Mouse (Mus musculus) left cerebral cortex, adult 2 months (tissue): ENCODE data around the gene Duxbl2. TPM values are rescaled to one million over a fixed set of nuclear protein-coding genes. Genes with fewer than 3 reads are reported as not detected.
"Not testable (repeated sequence)": the region's sequence is repeated elsewhere in the genome, so short reads cannot be mapped to it uniquely, and the experiment has no call there.

Experiments used
- DNase-seq, 2 experiments: peaks; one replicate each; pipeline ENCODE4 v3.0.0; 2021 to 2022; ENCODE audit warnings: low spot score in 2 of 2, mixed read lengths in 1 of 2; ENCODE audit errors: extremely low spot score in 1 of 2
- H3K27ac ChIP-seq: fragments of 200-600 bp; 2 replicates; pipeline ENCODE4 v1.8.1; 2022
- H3K4me3 ChIP-seq: fragments of 200-600 bp; 2 replicates; pipeline ENCODE4 v1.8.1; 2022
- intact Hi-C: fragments of 180-260 bp; cut with DNase I; formaldehyde crosslinking; loops from one replicate; pipeline ENCODE4 v1.15.1; 2025
- long read RNA-seq, 2 experiments: library from polyadenylated mRNA; stranded (forward); transcript quantifications; one replicate each; pipeline ENCODE4 v2.0.0; 2021; ENCODE audit warnings: borderline mapping rate in 2 of 2
- total RNA-seq, 2 experiments: library from RNA; stranded (reverse); gene quantifications; 2 replicates each; pipeline ENCODE4 v1.2.3; 2021

The Duxbl2 gene
- total RNA-seq, result under 1 TPM; 0.59 to 0.72 TPM
- long read RNA-seq, experiment 1, result 0 reads
- long read RNA-seq, experiment 2, partial matches to known transcripts, result 0 of 1 reads
- long read RNA-seq, experiment 2, other reads (novel, unspliced or antisense), result 1 of 1 reads

DNA sequence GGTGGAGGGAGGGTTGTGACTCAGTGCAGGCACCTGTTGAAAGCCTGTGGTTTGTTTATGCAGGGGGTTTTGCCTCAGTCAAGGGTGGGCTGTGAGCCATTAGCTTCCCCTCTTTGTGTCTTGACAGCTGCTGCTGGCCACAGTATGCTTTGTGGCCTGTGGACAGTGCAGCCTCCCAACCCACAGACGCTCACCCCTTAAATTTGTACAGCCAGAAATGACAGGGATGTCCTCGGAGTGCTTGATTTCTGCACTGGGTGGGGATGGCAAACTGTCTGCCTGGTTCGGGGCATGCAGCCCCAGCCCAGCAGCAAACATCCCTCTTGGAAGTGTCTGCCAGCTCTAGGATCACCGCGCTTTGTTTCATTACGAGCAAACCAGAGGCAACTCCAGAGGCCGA, at the start of gene Duxbl2:
TSS of gene Duxbl2 (plus strand) at position 200 of the 400 bp plus-strand sequence.
- intact Hi-C loops, H3K27ac ChIP-seq, H3K4me3 ChIP-seq, DNase-seq: not testable (repeated sequence)

DNA sequence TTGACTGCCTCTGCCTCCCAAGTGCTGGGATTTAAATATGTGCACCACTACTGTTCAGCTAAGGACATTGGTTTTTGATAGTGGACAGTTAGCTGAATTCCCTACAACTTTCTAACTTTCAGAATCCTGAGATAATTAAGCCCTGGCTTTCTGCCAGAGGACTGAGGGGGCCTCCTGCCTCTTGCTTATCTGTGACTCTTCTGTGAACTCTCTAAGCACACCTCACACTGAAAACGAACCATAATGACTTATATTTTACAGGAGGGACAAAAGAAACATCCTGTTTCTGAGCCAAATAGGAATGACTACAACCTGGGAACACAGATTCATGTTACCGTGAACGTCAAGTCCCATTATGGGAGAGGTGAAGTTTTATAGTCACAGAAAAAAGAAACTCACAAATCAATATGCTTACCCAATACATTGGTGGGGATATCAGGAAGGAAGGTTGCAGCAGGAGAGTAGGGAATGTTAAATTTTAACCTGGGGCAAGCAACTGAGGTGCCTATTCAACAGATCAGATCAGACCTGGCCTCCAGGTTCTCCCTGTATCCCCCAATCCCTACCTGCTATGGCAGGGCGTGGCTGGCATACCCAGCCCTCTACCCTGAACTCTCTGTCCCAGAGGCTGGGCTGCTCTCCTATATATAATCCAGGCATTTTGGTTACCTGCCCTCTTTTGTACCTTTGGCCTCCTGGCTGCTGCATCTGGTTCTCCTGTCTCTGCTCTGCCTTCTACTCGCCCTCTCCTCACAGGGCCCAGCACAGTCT, 41.3 kb upstream of the Duxbl2 start:
- intact Hi-C loops, H3K27ac ChIP-seq, DNase-seq, H3K4me3 ChIP-seq: not testable (repeated sequence)

DNA sequence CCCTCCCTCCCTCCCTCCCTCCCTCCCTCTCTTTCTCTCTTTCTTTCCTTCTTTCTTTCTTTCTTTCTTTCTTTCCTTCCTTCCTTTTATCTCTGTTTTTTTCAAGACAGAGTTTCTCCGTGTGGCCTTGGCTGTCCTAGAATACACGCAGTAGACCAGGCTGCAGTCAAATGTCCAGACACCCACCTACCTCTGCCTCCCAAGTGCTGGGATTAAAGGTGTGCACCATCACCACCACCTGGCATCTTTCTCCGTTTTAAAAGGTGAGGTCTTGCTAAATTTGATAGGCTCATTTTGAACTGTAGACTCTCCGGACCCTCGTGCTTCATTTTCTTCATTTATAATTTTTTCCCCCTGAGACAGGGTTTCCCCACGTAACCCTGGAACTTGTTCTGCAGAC, 36.9 kb upstream of the Duxbl2 start, which contains the start of gene Cphx2:
TSS of gene Cphx2 (plus strand) at position 301 of the 400 bp plus-strand sequence.
- H3K27ac ChIP-seq, intact Hi-C loops, H3K4me3 ChIP-seq, DNase-seq: not testable (repeated sequence)

DNA sequence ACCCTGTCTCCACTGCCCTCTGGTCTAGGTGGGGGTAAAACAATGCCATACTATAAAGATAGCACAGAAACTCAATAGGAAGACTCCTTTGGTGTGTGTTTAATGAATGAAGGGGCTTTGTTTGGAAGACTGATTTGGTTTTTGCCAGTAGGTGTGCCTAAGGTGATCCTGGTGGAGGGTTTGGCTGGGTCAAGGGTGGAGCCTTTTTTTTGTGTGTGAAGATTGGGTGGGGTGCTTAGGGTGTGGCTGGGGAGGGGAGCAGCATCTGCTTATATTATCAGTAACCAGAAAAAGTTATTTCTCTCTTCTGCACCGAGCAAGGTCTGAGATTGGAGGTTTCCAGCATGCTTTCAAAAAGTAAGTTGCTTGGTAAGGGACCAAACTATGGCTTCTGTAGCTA, 36.2 kb upstream of the Duxbl2 start, which contains the start of gene Cphx3:
TSS of gene Cphx3 (plus strand) at position 301 of the 400 bp plus-strand sequence.
- H3K27ac ChIP-seq, intact Hi-C loops, H3K4me3 ChIP-seq, DNase-seq: not testable (repeated sequence)

DNA sequence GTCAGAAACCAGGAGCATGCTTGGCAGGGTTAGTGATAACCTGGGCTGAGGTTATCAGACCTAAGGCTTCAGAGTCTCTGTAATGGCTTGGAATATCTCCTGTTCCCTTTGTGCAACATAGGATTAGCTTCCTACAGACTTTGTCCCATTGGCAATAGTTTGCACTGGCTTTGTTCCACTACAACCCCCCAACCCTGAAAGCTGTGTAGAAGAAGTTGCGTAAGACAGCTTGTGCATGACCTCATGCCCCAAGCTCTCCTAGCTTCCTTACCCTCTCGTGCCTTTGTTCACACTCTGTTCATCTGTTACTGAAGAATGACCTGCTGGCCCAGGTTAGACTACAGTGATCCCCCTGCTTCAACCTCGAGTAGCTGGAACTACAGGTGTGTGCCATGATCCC, 20.5 kb upstream of the Duxbl2 start:
- H3K4me3 ChIP-seq, H3K27ac ChIP-seq, DNase-seq, intact Hi-C loops: not testable (repeated sequence)

DNA sequence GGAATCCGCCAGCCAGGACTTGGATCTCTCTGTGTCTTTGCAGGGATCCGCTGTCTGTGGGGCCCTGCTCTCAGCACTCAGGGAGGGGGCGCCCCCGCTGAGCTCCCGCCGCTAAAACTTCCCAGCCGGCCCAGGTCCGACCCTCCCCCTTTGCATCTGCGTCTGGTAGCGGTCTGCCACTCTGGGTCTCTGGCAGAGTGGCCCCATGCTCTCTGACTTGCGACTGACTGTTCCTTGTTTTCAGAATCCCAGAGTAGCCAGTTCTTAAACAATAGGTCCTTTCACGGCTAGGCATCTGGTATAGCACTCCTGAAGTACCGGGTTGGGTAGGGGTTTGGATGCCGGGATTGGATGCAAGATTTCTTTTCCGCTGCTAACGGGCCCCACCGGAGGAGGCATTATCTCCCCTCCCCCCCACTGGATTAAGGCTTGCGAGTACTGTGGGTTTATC, 426 bp downstream of the Duxbl2 start:
- H3K27ac ChIP-seq, H3K4me3 ChIP-seq, intact Hi-C loops, DNase-seq: not testable (repeated sequence)

DNA sequence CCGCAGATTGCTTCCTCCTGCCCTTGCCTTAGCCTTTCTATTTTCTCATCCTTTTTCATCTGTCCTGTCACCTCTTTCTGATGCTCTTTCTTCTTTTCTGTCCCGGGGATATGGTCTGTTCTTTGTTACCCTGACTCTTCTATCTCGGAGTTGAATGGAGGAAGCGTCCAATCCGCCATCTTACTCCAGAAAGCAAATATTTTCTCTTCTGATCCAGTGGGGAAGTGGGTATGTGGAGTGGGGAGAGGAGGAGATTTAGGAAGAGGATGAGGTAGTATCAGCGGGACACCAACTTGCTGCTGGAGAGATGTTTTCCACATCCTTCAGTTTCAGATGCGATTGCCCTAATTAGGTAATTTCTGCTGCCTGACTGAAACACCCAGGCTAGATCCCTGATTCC, 946 bp downstream of the Duxbl2 start:
- H3K27ac ChIP-seq, H3K4me3 ChIP-seq, DNase-seq, intact Hi-C loops: not testable (repeated sequence)

DNA sequence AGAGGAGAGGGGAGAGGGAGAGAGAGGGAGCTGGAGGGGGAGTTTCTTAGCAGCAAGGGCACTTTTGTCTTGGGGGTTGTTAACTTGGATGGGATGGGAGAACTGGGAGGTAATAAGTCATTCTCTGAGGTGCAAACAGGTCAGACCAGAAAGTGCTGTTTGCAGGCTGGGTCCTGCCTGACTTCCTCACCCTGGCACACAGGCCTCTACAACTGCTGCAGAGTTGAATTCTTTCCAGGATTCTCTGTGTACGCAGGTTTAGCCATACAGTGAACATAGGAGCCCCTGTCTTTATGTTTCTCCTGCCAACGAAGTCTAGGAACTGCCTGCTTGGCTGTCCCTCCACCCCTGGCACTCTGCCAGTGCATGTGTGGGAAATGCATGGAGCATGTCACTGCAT, 28.9 kb downstream of the Duxbl2 start:
- DNase-seq, H3K4me3 ChIP-seq, intact Hi-C loops, H3K27ac ChIP-seq: not testable (repeated sequence)

DNA sequence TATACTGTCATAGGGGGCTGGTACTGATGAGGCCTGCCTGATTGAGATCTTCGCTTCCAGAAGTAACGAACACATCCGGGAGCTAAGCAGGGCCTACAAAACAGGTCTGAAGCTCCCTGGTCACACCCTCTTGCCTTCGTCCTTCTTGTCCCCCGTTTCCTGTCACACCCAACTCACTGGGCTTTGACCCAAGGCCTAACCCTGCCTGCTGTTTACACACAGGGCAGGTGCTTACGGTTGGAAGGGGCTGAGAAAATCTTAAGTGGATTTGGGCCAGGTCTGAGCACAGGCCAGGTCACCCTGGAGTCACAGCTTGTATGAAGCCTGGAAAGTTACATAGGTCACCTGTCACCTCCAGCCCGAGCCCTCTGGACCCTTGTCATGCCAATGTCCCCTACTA, 37.9 kb downstream of the Duxbl2 start:
- DNase-seq, H3K4me3 ChIP-seq, H3K27ac ChIP-seq, intact Hi-C loops: not testable (repeated sequence)

DNA sequence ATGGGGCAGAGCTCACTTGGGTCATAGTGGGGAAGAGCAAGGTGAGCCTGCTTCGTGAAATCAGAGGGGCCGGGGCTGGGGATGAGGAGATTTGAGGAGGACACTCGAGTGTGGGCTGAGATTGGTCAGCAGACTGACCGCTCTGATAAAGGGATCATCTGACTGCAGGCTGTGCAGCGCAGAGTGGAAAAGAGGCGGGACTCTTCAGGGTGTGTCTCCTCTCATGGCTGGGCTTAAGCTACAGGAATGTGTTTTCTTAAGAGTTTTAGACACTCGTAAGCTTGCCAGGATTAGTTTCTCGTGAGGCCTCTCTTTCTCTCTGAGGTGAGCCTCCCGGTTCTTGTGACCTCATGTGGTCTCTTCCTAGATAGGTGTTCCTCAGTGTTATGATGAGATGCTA, 43.0 kb downstream of the Duxbl2 start:
- H3K4me3 ChIP-seq, intact Hi-C loops, H3K27ac ChIP-seq, DNase-seq: not testable (repeated sequence)

DNA sequence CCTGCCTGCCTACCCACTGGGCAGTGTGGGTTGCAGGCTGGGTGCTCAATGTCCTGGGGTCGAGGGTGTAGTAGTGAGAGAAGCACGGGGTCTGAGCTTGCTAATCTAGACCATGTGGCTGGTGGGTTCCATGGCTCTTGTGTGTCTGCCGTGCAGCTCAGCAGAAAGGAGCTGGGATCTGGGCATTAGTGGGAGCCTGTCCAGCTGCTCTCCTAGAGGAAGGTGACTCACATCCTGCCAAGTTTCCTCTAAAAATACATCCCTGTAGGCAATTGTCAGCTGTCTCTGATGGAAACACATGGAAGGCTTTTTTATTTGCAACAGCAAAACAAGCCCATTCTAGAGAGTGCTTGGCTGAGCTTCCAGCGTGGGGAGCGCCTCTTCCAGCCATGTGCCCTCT, 44.3 kb downstream of the Duxbl2 start:
- H3K27ac ChIP-seq, DNase-seq, intact Hi-C loops, H3K4me3 ChIP-seq: not testable (repeated sequence)

DNA sequence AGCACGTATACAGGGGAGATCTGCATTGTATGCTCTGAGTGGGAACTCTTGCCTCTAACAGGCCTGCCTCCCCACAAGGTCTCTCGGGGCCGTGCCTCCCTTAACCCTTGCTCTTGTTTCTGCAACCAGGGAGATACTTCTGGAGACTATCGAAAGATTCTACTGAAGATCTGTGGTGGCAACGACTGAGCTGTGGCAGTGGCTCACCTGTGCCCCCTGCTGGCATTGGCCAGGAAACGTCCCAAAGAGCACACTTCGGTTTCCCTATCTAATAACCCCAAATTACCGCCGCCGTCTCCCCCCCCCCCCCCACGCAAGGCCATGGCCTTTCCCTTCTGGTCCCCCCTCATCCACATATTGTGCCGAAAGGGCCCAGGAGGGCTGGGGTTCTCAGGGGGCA, 47.1 kb downstream of the Duxbl2 start:
- intact Hi-C loops, H3K4me3 ChIP-seq, H3K27ac ChIP-seq, DNase-seq: not testable (repeated sequence)

DNA sequence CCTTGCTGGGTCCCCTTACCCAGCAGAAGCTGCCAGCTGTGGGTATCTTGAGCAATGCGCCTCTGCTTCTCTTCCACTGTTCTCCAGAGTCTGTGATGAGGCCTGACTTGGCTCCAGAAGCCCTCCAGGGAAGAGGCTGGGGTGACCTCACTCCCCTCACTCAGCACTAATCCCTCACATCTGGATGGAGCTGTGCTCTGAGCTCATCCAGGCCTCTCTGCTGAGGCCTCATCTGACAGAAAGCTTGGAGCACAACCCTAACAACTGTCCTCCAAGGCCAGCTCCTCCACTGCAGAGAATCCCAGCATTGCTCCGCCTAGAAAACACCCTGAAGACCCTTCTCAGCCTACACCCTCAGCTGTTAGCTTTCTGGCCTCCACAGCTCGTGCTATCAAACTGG, 55.8 kb downstream of the Duxbl2 start:
- DNase-seq, intact Hi-C loops, H3K27ac ChIP-seq, H3K4me3 ChIP-seq: not testable (repeated sequence)

DNA sequence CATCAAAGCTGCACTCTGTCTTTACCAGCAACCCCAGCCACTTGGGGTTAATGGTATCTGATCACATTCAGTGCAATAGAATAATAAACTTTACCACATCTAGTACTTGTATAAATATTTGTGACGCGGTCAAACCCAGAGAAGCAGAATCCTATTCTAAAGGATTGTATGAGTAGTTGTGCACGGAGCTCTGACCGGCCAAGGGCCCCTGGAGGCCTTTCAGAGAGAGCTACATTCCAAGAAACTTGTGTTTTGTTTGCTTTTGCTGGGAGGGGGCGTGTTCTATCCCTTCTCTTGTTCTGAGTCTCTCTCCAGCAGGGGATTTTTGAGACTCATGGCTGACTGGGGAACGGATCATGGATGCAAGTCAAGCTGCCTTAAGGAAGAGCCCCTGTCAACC, 56.9 kb downstream of the Duxbl2 start:
- H3K27ac ChIP-seq, DNase-seq, intact Hi-C loops, H3K4me3 ChIP-seq: not testable (repeated sequence)
